Mouse (Mus musculus) kidney, adult 2 months (tissue): ENCODE results near the gene Slc38a10. TPM values are rescaled to one million over a fixed set of nuclear protein-coding genes. Genes with fewer than 3 reads are reported as not detected.

Experiments
- DNase-seq: peaks from one replicate; pipeline ENCODE4 v3.0.0; 2021
- H3K27ac ChIP-seq: fragments of 200-500 bp; 2 replicates; pipeline ENCODE4 v1.5.1; 2012; ENCODE audit warnings: low read depth, low read length, control low read depth, inconsistent platforms; ENCODE audit not compliant: insufficient read depth
- H3K27me3 ChIP-seq: fragments of 200-500 bp; replicated peaks from 2 replicates; pipeline ENCODE4 v1.6.1; 2012; ENCODE audit warnings: mild to moderate bottlenecking, moderate library complexity, low read length, inconsistent platforms; ENCODE audit not compliant: control insufficient read depth, insufficient read depth
- H3K36me3 ChIP-seq: fragments of 200-500 bp; 2 replicates; pipeline ENCODE4 v1.6.1; 2012; ENCODE audit warnings: mild to moderate bottlenecking, moderate library complexity, low read length, inconsistent platforms; ENCODE audit not compliant: control insufficient read depth, insufficient read depth
- H3K4me1 ChIP-seq: fragments of 200-500 bp; 2 replicates; pipeline ENCODE4 v1.6.1; 2011; ENCODE audit warnings: low read length; ENCODE audit not compliant: control insufficient read depth, insufficient read depth
- H3K4me3 ChIP-seq: fragments of 200-500 bp; 2 replicates; pipeline ENCODE4 v1.5.1; 2011; ENCODE audit warnings: mild to moderate bottlenecking, low read depth, low read length, control low read depth; ENCODE audit not compliant: insufficient read depth
- CTCF ChIP-seq: fragments of 200-500 bp; conservative IDR thresholded peaks from 2 replicates; pipeline ENCODE4 v1.5.1; 2011; ENCODE audit warnings: low read depth, mild to moderate bottlenecking, control low read depth, low read length, moderate library complexity, mixed read lengths; ENCODE audit not compliant: insufficient read depth, insufficient read length
- POLR2A ChIP-seq: fragments of 200-500 bp; IDR thresholded peaks from one replicate; pipeline ENCODE4 v1.6.1; 2011; ENCODE audit warnings: low read depth, low read length, control low read depth
- WGBS: fragments of 180-500 bp; shearing (Covaris S2); methylation state at CpG from one replicate; pipeline ENCODE4 v1.1.7; 2018; 5-methylcytosine and 5-hydroxymethylcytosine counted together
- polyA plus RNA-seq: library from polyadenylated mRNA; depleted of rRNA; stranded (reverse); fragments of >200 nt; gene quantifications from 2 replicates; pipeline ENCODE4 v1.2.3, GENCODE M21; 2012; rRNA removed

Slc38a10 gene
- polyA plus RNA-seq: 151 and 178 TPM in 2 replicates

DNA sequence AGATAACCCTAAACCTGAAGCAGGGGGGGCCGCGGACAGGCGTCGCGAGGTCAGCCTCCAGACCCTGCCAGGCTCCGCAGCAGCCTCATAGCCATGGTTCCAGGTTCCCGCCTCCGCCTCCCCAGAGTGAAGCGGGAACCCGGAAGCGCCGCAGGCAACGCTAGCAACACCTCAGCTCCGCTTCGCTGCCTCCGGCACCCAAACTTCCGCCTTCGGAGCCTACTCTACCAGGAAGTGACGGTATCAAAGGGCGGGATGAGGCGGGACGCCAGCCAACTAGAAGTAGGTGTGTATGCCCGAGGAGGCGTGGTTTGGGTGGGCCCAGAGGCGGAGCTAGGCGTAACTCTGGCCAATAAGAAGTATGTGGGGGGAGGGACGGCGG lies at the start of gene Slc38a10:
TSS of gene Slc38a10 (minus strand) at position 234 of the 382 bp plus-strand sequence.
- Histone ChIP-seq H3K4me1 (peaks cover 23% of the 10 kb centered on the region), H3K27ac (peak within 1 kb of the TSS; percentile 66), H3K36me3 (no peaks in the 10 kb centered on the region), H3K27me3 (no peaks in the 10 kb centered on the region), H3K4me3 (peak within 1 kb of the TSS; percentile 89)
- WGBS: 0% methylated on average over 28 of the region's 28 CpGs
- TF ChIP-seq POLR2A (peak; percentile 63), CTCF (no peak)
- DNase-seq: peak; percentile 100

DNA sequence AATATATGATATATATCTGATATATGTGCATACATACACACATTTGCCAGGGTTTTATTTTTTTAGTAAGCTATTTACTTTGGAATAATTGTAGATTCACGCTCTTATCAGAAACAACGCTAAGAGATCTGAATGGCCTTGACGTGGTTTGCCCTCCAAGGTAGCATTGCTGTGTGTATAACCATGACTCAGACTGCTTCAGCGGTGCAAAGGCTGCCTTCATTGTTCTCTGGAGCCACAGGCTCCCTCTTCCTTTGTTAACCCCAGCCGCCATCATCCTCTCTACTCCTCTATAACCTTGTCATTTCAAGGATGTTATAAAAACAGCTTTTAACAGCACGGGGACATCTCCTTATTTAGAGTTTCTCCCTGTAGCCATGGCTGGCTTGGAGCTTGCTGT lies 49.5 kb upstream of the Slc38a10 start:
- no peak for DNase-seq
- no peak overlapping the region for H3K27ac ChIP-seq
- TF ChIP-seq CTCF: no peak
- no peak for TF ChIP-seq POLR2A
- no peaks in the 10 kb centered on the region for H3K27me3 ChIP-seq
- 0 out of 2 replicates have a peak, but pooled peaks cover 1% of the 10 kb centered on the region for H3K4me1 ChIP-seq
- whole genome bisulfite sequencing: 82% methylated on average over 6 of the region's 6 CpGs
- no peak overlapping the region for H3K4me3 ChIP-seq
- H3K36me3 ChIP-seq: no peaks in the 10 kb centered on the region

DNA sequence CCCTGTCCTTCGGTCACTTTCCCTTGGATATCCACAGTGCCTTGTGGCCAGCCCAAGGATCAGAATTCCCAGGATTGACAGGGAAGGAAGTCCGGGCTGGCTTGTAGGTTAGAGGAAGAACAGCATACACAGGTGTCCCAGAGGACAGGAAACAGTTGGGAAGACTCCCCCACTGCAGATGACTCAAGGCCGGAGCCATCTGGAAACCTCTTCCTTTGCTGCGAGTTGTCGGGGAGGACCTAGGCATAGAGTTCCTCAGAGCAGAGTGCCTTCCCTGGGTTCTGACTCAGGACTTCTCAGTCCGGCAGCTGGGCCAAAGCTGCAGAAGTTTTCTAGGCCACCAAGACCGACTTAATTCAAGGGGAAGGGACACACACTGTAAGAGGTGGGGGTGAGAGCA lies 48.6 kb upstream of the Slc38a10 start:
- no peak for TF ChIP-seq CTCF
- no peak for TF ChIP-seq POLR2A
- Histone ChIP-seq H3K27ac (no peak overlapping the region), H3K4me1 (no peaks in the 10 kb centered on the region), H3K36me3 (no peaks in the 10 kb centered on the region), H3K27me3 (no peaks in the 10 kb centered on the region), H3K4me3 (no peak overlapping the region)
- 71% methylated on average over 7 of the region's 7 CpGs for WGBS
- no peak for DNase-seq

DNA sequence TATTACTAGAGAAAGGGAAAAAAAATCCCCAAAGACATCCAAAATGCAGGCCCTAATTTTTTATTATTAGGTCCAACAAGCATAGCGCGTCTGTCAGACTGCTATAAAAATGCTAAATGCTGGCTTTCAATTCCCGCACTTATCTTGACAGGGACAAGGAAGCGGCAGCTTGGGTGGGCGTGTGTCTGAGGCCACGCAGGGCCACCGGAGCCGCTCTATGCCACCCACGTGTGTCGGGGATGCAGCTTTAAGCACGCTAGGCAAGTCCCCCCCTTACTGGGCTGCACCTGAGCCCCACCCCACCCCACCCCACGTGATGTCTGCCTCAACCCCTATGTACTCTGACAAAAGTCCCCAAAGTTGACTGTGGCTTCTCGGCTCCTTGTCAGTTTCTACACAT lies 47.7 kb upstream of the Slc38a10 start:
- TF ChIP-seq POLR2A (no peak), CTCF (no peak)
- H3K27me3 ChIP-seq: no peaks in the 10 kb centered on the region
- no peaks in the 10 kb centered on the region for H3K4me1 ChIP-seq
- H3K27ac ChIP-seq: no peak overlapping the region
- no peaks in the 10 kb centered on the region for H3K36me3 ChIP-seq
- 68% methylated on average over 13 of the region's 13 CpGs for WGBS
- H3K4me3 ChIP-seq: no peak overlapping the region
- DNase-seq: no peak

DNA sequence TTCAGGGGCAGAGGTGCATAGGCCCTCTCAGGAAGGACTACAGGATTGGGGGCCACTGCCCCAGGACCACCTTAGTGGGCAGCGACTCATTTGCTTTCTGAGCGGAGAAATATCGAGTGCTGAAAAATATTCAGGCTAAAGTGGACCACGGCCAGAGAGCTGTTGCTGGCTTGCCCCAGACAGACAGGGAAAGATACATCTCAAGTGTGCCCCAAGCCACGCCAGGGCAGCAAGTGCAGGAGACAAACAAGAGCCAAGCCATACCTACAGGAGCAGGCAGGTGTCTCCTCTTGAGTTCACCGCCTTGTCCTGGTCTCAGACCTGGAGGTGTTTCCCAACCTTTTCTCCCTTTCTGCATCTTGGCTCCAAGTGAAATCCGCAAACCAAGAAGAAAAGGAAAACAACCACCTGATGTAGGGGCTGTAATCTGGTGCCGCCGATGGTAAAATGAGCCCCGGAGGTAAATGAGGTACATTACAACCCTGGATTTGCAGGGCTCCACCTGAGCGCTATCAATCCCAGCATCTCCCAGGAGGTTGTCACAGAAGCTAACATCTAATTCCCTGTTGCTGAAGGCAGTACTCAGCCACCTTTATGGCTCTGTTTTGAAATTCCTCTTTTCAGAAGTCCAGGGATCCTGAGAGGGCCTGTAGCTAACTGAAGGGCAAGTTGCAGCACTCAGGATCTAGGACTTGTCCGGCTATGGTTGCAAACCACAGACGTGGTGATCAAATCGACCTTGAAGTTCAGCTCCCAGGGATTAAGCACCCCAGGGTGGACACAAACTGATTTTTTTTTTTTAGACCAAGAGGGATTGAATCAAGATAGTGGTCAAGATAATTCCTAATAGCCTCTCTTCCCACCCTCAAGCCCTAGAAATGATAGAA lies 39.6 kb upstream of the Slc38a10 start:
- no peak for TF ChIP-seq CTCF
- no peak for TF ChIP-seq POLR2A
- H3K4me3 ChIP-seq: no peak overlapping the region
- no peaks in the 10 kb centered on the region for H3K36me3 ChIP-seq
- WGBS: 61% methylated on average over 14 of the region's 14 CpGs
- no peaks in the 10 kb centered on the region for H3K27me3 ChIP-seq
- H3K4me1 ChIP-seq: no peaks in the 10 kb centered on the region
- no peak for DNase-seq
- H3K27ac ChIP-seq: peak overlapping the region; percentile 22; the same call in 1 of the 2 replicates

DNA sequence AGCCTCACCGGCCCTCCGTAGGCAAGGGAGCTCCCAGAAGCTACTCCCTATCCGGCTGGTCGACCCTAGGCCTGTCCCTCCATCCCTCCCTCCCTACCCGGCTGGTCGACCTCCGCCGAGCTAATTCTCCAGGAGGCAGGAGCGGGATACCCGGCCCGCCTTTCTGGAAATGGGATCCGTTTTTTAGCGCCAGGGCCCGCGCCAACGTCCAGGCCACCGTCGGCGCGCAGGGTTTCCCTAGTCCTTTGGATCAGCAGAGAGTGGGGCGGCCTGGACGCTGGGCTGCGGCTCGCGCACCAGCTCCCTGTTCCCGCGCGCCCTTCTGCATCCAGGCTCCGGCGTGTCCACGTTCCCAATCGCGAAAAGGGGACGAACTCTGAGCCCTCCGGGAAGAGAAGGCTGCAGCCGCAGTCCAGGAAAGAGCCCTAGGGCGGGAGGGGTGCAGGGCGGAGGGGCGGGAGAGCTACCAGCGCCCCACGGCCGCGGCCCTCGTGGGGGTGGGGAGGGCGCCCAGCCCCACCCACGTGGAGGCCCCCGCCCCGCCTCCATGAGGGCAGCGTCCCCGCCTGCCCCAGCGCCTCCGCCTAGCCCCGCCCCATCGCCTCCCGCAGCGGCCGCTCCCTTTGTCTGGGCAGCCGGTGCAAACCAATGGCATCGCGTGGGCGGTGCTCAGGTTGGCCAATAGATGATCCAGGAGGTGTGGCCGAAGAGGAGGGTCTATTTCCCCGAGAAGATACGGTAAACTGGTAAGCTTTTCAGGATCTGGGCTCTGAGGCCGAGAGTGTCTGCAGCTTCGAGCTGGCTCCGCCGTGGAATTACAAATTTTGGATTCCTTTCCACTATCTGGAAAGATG lies 38.5 kb upstream of the Slc38a10 start:
- Histone ChIP-seq H3K27ac (peak overlapping the region; percentile 91), H3K36me3 (no peaks in the 10 kb centered on the region), H3K27me3 (no peaks in the 10 kb centered on the region), H3K4me3 (peak overlapping the region; percentile 59), H3K4me1 (peaks cover 2% of the 10 kb centered on the region)
- under 1% methylated on average over 67 of the region's 68 CpGs for WGBS
- DNase-seq: peak; percentile 100
- TF ChIP-seq CTCF (no peak), POLR2A (peak; percentile 74)

DNA sequence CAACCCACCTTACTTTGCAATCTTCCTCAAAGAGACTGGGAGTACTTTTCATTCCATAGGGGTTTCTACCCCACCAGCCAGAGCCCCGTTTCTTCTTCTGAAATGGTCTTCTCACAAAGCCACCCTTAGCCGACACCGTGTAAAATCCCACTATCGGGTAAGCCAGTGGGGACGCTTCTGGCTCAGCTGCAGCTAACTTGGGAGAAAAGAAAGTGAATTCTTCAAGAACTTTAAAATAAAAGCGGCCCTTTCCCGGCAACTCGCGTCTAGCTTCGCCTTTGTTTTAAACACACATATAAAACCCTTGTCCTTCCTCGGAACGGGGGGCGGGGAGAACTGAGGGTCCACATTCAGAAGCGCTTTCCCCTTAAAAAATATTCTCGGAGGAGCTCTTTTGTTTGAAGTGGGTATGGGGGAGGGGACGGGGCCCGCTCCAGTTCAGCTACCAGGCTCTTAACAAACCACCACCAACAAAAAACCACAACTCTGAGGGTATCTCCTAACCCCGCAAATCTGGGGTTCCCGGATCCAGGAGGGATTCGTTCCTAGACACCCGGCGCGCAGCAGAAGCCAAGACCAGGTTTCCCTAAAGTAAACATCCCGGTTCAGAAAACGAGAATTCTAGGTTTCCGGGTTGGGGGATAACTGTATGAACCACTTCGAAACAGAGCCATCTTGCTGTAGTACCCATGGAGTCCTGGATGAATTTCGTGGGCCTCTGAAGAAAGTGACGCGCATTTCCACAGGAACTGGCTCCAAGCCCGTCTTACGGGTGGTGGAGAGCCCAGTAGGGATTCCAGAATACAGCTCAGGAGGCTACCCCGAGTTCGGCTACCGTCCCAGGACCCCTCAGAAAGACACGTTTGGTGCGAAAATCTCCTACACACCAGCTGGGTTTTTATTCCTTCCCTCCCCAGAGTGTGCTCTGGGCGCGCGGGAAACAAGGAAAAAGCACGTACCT lies 37.6 kb upstream of the Slc38a10 start:
- Histone ChIP-seq H3K27me3 (no peaks in the 10 kb centered on the region), H3K27ac (peak overlapping the region; percentile 91), H3K4me3 (peak overlapping the region; percentile 59), H3K4me1 (peaks cover 11% of the 10 kb centered on the region), H3K36me3 (no peaks in the 10 kb centered on the region)
- TF ChIP-seq POLR2A: no peak
- no peak for TF ChIP-seq CTCF
- WGBS: under 1% methylated on average over 41 of the region's 41 CpGs
- DNase-seq: peak; percentile 78
